Mouse (Mus musculus): Measurements from ENCODE around the gene Fndc3b.

DNA sequence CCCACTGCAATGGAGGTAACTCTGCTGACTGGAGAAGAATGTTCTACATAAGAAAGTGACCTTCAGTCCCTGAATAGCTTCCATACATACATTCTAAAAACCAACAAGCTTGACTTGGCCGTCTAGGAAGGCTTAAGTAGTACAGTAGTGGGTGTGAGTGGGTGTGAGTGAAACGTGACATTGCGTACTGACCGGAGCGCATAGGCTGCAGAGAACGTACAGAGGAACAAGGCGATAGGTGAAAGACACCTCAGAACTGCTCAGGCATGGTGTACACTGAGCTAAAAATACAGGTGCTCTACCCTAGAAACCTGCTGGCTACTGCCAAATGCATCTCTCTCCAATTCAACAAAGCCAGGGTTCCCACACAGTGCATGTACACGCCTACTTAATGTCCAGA is 219.7 kb downstream of the Fndc3b start:
- TF ChIP-seq CTCF (IDR thresholded peaks at IDR 0.05; ENCODE audit: low read depth) = no peak
- no peak for TF ChIP-seq EP300 (IDR thresholded peaks at IDR 0.05; ENCODE audit: low read depth)
